Mouse (Mus musculus): ENCODE data around the gene Sel1l2. TPM values are rescaled to one million over a fixed set of nuclear protein-coding genes. Genes with fewer than 3 reads are reported as not detected.
"Not testable (repeated sequence)": the region's sequence is repeated elsewhere in the genome, so short reads cannot be mapped to it uniquely, and the experiment has no call there.

Sel1l2 gene
- total RNA-seq, 2 experiments from 2014 or later = 0.20 to 0.24 TPM

DNA sequence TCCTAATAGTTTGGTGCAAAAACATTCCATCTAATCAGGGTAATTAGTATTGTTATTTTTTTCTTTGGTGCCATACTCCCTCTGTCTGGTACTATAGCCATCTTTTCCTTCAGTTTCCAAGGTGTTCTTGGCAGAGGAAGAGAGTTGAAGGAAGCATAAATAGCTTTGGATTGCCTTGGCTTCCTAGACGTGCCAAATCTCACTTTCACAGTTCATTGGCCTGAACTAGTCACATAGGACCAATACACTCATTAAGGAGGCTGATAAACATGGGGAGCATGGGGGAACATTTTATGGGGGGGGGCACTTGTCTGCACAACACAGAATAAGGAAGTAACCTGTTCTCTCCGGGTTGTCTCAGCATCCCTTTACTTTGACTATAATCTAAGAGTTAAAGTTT is 174.1 kb downstream of the Sel1l2 start:
- no peak for DNase-seq

DNA sequence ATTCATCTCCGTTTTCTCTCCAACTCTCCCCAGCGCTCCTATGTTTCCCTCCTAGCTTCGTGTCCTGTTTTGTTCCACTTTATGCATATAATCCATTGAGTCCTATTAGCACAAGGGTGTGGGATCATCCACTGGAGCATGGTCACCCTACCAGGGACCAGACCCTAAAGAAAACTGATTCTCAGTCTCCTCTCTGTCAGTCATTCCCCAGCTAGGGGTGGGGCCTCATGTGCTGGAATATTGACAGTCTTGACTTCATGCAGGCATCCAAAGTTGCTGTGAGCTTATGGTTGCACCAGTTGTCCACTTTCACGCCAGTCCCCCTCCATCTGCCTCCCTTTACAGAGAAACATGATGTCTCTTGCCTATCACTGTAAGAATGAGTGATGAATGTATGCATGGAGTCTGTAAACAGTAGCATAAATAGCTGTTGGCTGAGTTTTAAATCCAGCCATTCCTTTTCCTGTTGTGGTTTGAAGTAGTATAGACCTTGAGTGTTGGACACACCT is 174.9 kb downstream of the Sel1l2 start:
- no peak for DNase-seq

GRCm38 (mm10) chr2:140203756-140204155 is 185.8 kb downstream of the Sel1l2 start:
- no peak for DNase-seq

DNA sequence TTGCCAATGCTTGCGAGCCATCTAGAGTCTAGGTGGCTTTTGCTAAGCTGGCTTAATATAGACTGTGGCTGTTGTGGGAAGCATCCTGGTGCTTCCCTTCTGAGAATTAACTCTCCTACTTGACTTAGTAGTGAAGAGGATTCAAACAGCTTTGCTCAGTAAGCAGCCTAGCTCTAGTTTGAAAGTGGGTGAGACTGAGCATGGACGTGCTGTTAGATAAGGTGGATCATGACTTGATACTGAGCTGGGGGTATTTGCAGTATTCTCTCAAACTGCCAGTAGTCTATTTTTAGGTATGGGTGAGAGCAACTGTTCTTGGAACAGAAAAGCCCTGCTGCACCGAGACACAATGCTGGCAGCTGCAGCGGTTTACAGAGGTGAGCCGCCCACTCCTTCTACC is 186.9 kb downstream of the Sel1l2 start:
- DNase-seq = no peak

GRCm38 (mm10) chr2:140200713-140201112 is 188.8 kb downstream of the Sel1l2 start:
- no peak for DNase-seq

DNA sequence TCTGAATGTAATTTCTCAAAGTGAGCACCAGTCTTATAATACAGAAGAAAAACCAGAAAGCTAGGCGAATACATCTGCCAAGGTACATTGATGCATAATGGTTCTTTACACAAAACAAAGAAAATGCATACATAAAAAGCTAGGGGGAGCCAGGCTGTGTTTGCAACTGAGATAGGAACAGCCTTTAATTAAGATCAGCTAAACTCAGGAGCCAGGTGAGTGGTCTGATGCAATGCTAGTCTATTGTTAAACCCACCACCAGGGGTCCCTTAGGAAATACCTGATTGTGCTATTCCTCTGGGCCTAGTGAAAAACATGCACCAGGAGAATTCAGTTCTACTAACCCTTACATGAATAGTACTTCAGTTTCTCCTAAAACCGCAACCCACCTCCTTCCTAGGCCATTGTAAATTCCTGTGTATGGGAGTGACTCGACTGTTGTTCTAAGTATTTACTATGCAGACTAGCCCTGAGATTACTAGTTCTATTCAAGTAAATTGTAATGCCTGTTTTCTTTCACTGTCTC is 203.8 kb downstream of the Sel1l2 start:
- not testable (repeated sequence) for DNase-seq

Other genes with a start within 250 kb of the Sel1l2 start
- gene Gm17374, start 237.7 kb downstream of the Sel1l2 start, total RNA-seq (2021) = not detected
- gene Esf1, start 219.1 kb downstream of the Sel1l2 start, total RNA-seq (2021) = 10 to 100 TPM; 10.8 to 11.7 TPM
- 10 to 100 TPM; 37.5 to 41.7 TPM for gene Ndufaf5, start 219.1 kb downstream of the Sel1l2 start, total RNA-seq (2021)
- 10 to 100 TPM; 12.7 to 17.0 TPM for gene Macrod2, start 5.6 kb upstream of the Sel1l2 start, total RNA-seq (2021)